Mouse (Mus musculus) MEL (cell line): ENCODE measurements around the gene Cntn3.

Source experiments
- CHD1 ChIP-seq: IDR thresholded peaks from 2 replicates; pipeline ENCODE4 v1.6.1; 2012; ENCODE audit warnings: low read depth, mild to moderate bottlenecking, inconsistent platforms, low read length, improper control_type of control experiment
- CTCF ChIP-seq, 3 experiments: IDR thresholded peaks in 2 of 3; conservative IDR thresholded peaks in 1 of 3; 2 replicates each; pipeline ENCODE4 v1.5.1; 2011 to 2012; ENCODE audit warnings: low read length in 3 of 3, low read depth in 2 of 3, mild to moderate bottlenecking in 2 of 3, improper control_type of control experiment in 1 of 3, inconsistent platforms in 1 of 3, mixed read lengths in 1 of 3, moderate library complexity in 1 of 3; ENCODE audit not compliant: control insufficient read depth in 1 of 3, insufficient read depth in 1 of 3, poor library complexity in 1 of 3, severe bottlenecking in 1 of 3
- EP300 ChIP-seq, 2 experiments: IDR thresholded peaks; 2 replicates each; pipeline ENCODE4 v1.6.1; 2011; ENCODE audit warnings: improper control_type of control experiment in 2 of 2, low read length in 2 of 2, low read depth in 1 of 2, mild to moderate bottlenecking in 1 of 2
- MAX ChIP-seq: IDR thresholded peaks from 2 replicates; pipeline ENCODE4 v1.6.1; 2011; ENCODE audit warnings: low read length, improper control_type of control experiment
- NELFE ChIP-seq: IDR thresholded peaks from 2 replicates; pipeline ENCODE4 v1.6.1; 2011; ENCODE audit warnings: low read depth, low read length, improper control_type of control experiment
- POLR2A ChIP-seq, 2 experiments: IDR thresholded peaks; 2 replicates each; pipeline ENCODE4 v1.6.1; 2011 to 2012; ENCODE audit warnings: low read length in 2 of 2, mild to moderate bottlenecking in 2 of 2, control low read depth in 1 of 2, improper control_type of control experiment in 1 of 2, low read depth in 1 of 2, moderate library complexity in 1 of 2; ENCODE audit not compliant: control insufficient read depth in 1 of 2, insufficient read depth in 1 of 2, poor library complexity in 1 of 2
- UBTF ChIP-seq: IDR thresholded peaks from 2 replicates; pipeline ENCODE4 v1.6.1; 2012; ENCODE audit warnings: low read depth, mild to moderate bottlenecking, inconsistent platforms, low read length, improper control_type of control experiment, moderate library complexity, borderline replicate concordance; ENCODE audit not compliant: insufficient read depth
- ZC3H11A ChIP-seq: IDR thresholded peaks from 2 replicates; pipeline ENCODE4 v1.6.1; 2012; ENCODE audit warnings: low read depth, mild to moderate bottlenecking, inconsistent platforms, low read length, improper control_type of control experiment
- ZNF384 ChIP-seq: IDR thresholded peaks from 2 replicates; pipeline ENCODE4 v1.6.1; 2012; ENCODE audit warnings: low read depth, mild to moderate bottlenecking, inconsistent platforms, low read length, improper control_type of control experiment

GRCm38 (mm10) chr6:102478320-102479080, 94.4 kb downstream of the Cntn3 start:
- no peak for TF ChIP-seq CTCF (IDR thresholded peaks at IDR 0.05 in 2 of 3, conservative IDR thresholded peaks at IDR 0.05 in 1 of 3; ENCODE audit: control insufficient read depth in 1 of 3, insufficient read depth in 1 of 3, low read depth in 2 of 3, low read length in 3 of 3, poor library complexity in 1 of 3, severe bottlenecking in 1 of 3)
- TF ChIP-seq POLR2A (IDR thresholded peaks at IDR 0.05; ENCODE audit: control insufficient read depth in 1 of 2, insufficient read depth in 1 of 2, low read depth in 1 of 2, low read length in 2 of 2, poor library complexity in 1 of 2): no peak
- no peak for TF ChIP-seq MAX
- no peak for TF ChIP-seq CHD1
- TF ChIP-seq NELFE: no peak
- no peak for TF ChIP-seq EP300 (IDR thresholded peaks at IDR 0.05; ENCODE audit: low read depth in 1 of 2, low read length in 2 of 2)
- no peak for TF ChIP-seq UBTF
- no peak for TF ChIP-seq ZC3H11A
- TF ChIP-seq ZNF384: no peak
